8 mouse cellular contexts compared by ENCODE assay signal in the genomic region with DNA sequence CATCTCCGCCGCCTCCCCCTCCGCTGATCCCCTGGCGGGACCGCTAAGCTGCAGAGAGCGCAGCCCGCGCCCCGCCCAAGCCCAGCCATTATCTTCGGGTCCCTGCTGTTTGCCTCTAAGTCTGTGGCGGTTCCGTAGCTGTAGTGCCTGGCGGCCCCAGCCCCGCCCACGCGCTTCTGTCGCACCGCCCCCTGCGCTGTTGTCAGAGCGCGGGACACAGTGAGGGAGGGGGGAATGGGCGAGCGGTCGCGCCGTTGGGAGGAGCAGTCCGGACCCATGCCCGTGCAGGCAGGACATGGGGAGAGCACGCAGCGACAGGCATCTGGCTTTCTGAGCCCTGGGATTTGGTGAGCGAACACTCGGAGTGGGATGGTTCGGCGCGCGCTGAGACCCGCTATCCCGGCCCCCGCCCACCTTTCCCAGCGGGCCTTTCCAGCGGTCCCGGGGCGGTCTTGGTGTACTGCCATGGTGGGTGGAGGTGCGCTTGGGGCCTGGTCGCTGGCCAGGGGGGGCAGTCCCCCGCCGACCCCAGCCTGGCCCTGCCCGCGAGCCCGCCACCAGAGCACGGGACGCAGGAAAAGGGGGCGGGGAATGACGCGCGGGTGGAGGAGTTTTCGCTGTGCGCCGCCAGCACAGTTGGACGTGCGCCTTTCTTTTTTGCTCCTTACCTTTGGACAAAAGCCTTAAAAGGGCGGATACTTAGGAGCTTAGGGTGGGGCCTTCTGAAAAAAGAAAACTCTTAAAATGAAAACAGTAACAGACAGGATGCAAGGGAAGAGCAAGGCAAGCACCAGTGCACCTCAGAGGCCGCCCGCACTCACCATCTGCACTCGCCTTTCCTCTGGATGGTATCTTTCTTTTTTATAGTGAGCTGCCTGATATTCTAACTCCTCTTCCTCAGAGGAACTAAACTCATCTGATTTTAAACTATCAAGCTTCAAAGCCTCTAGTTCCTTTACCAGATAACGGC. TPM values are rescaled to one million over a fixed set of nuclear protein-coding genes. Genes with fewer than 3 reads are reported as not detected.
DNase-seq lines count a peak whose midpoint lies in the region; ATAC-seq lines count a peak whose summit lies in the region.

Gene Cldn34c1 (plus strand): TSS at position 205 of the 970 bp plus-strand sequence.

- peak; percentile 22 for DNase-seq in ZHBTc4 (ENCODE audit: low read depth, low spot score)
- peak; percentile 52 to 75 for DNase-seq in cerebellum, postnatal 4 days (ENCODE audit: low spot score in 2 of 2)
- peak; percentile 66 to 69 for DNase-seq in frontal cortex, postnatal 36 days (ENCODE audit: low spot score in 2 of 2)
- peak; percentile 80 for DNase-seq in hindbrain, embryonic 14.5 days (ENCODE audit: low spot score)
- peak; percentile 76 to 81 for DNase-seq in layer of hippocampus, postnatal 36 days
- DNase-seq in lung, postnatal 14 days: peak; percentile 84
- peak; percentile 83 for DNase-seq in ovary, postnatal 36 days (ENCODE audit: low spot score)
- DNase-seq in thymus, postnatal 10 days (ENCODE audit: low spot score in 2 of 2): peak; percentile 60 to 63

- H3K4me3 ChIP-seq in hindbrain, embryonic 14.5 days (replicated peaks; ENCODE audit: low read length): peak within 1 kb of the TSS; percentile 56

- H3K4me1 ChIP-seq in hindbrain, embryonic 14.5 days (replicated peaks; ENCODE audit: control insufficient read depth, insufficient read depth, low read length): no peaks in the 10 kb centered on the region

- H3K9me3 ChIP-seq in hindbrain, embryonic 14.5 days (ENCODE audit: control insufficient read depth, low read length): no peaks in the 10 kb centered on the region

- WGBS in hindbrain, embryonic 14.5 days: 3% methylated on average over 60 of the region's 66 CpGs

- H3K27ac ChIP-seq in hindbrain, embryonic 14.5 days: peak within 1 kb of the TSS; percentile 96

- H3K27me3 ChIP-seq in hindbrain, embryonic 14.5 days (ENCODE audit: control insufficient read depth, insufficient read depth, low read length): no peaks in the 10 kb centered on the region

- H3K4me2 ChIP-seq in hindbrain, embryonic 14.5 days (replicated peaks): peak within 1 kb of the TSS; percentile 43

- peak within 1 kb of the TSS; percentile 76 for H3K9ac ChIP-seq in hindbrain, embryonic 14.5 days

- no peaks in the 10 kb centered on the region for H3K36me3 ChIP-seq in hindbrain, embryonic 14.5 days (replicated peaks; ENCODE audit: control insufficient read depth, insufficient read depth)

- ATAC-seq in hindbrain, embryonic 14.5 days (ENCODE audit: low FRiP score): peak; percentile 99

RNA-seq across cellular contexts. Expression of gene Cldn34c1, which starts in this region (rescaled TPM):
- 33.0 and 39.2 TPM in 2 replicates for polyA plus RNA-seq in hindbrain, embryonic 14.5 days (2014; fragmentation: Nextera tagmentation; extraction: Ambion mirVana)
- total RNA-seq in layer of hippocampus, postnatal 36 days (2021): 1 to 10 TPM; 5.2 to 6.2 TPM

Comparison
In these comparisons a context has a peak if more than half of its experiments do, and no peak if none do; other contexts are left out.
1. Peak in every context shown above with its lines: DNase-seq, ATAC-seq, H3K4me3 ChIP-seq and H3K27ac ChIP-seq.
2. DNase-seq: peak in every context shown above with its lines; median percentile 84 in lung, postnatal 14 days; 83 in ovary, postnatal 36 days; 80 in hindbrain, embryonic 14.5 days; 78 in layer of hippocampus, postnatal 36 days; 68 in frontal cortex, postnatal 36 days; 64 in cerebellum, postnatal 4 days; 62 in thymus, postnatal 10 days; 22 in ZHBTc4.